Mouse (Mus musculus) MEL (cell line): ENCODE results near the gene Emc3.

Experiments used
- CHD2 ChIP-seq: IDR thresholded peaks from 2 replicates; pipeline ENCODE4 v1.6.1; 2011; ENCODE audit warnings: low read length, improper control_type of control experiment
- CTCF ChIP-seq, 3 experiments: IDR thresholded peaks in 2 of 3; conservative IDR thresholded peaks in 1 of 3; 2 replicates each; pipeline ENCODE4 v1.5.1; 2011 to 2012; ENCODE audit warnings: low read length in 3 of 3, low read depth in 2 of 3, mild to moderate bottlenecking in 2 of 3, improper control_type of control experiment in 1 of 3, inconsistent platforms in 1 of 3, mixed read lengths in 1 of 3, moderate library complexity in 1 of 3; ENCODE audit not compliant: control insufficient read depth in 1 of 3, insufficient read depth in 1 of 3, poor library complexity in 1 of 3, severe bottlenecking in 1 of 3
- RAD21 ChIP-seq: IDR thresholded peaks from 2 replicates; pipeline ENCODE4 v1.6.1; 2011; ENCODE audit warnings: mild to moderate bottlenecking, low read depth, low read length, improper control_type of control experiment
- TBP ChIP-seq: IDR thresholded peaks from 2 replicates; pipeline ENCODE4 v1.8.0; 2011; ENCODE audit warnings: low read depth, low read length, improper control_type of control experiment
- ZMIZ1 ChIP-seq: IDR thresholded peaks from 2 replicates; pipeline ENCODE4 v1.6.1; 2012; ENCODE audit warnings: low read depth, mild to moderate bottlenecking, inconsistent platforms, low read length, improper control_type of control experiment, moderate library complexity

GRCm38 (mm10) chr6:113513944-113514343 lies 17.5 kb downstream of the Emc3 start:
- no peak for TF ChIP-seq CTCF (IDR thresholded peaks at IDR 0.05 in 2 of 3, conservative IDR thresholded peaks at IDR 0.05 in 1 of 3; ENCODE audit: control insufficient read depth in 1 of 3, insufficient read depth in 1 of 3, low read depth in 2 of 3, low read length in 3 of 3, poor library complexity in 1 of 3, severe bottlenecking in 1 of 3)
- TF ChIP-seq CHD2: no peak
- TF ChIP-seq ZMIZ1: no peak
- TF ChIP-seq RAD21: no peak
- no peak for TF ChIP-seq TBP
